Mouse (Mus musculus) heart, postnatal 0 days (tissue): ENCODE measurements around the gene Gm20538.

Source experiments
- CTCF ChIP-seq: IDR thresholded peaks from 2 replicates; pipeline ENCODE4 v1.5.1; 2016; ENCODE audit warnings: antibody characterized with exemption, control low read depth, low read depth
- EP300 ChIP-seq: IDR thresholded peaks from 2 replicates; pipeline ENCODE4 v1.6.1; 2016; ENCODE audit warnings: antibody characterized with exemption, low read depth

DNA sequence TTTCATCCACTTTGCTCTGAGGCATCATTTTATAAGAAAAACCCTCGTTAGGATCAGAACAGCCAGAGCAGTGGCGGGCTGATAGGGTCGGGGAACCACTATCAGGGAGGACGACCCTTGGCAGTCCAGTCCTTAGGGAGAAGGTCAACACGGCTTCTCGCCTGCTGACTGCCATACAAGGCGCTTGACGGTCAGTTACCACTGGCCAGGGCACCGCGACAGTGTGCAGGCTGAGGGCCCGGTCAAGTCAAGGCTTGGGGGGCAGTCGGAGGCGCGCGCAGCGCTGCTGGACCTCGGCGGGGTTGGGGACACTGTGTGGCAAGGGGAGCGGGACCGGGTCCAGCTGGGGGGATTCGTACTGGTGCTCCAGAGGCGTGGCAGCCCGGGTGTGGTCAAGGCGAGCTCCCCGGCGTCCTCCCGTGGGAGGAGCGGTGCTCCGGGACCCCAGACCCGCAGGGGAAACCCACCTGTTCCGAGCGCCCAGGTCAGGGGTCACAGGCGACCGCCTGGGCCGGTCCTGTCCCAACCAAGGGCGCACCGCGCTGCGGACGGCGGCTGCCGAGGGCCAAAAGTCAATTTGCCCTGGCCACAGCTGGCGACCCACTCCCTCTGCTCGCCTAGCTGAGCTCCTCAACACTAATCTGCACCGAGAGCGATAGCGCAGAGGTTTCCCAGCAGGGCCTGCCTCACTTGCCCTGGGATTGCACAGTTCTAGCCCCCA lies 7.2 kb downstream of the Gm20538 start, which contains the start of gene Sec31b:
- TF ChIP-seq CTCF (no peak), EP300 (no peak)
